Mouse (Mus musculus): ENCODE results near the gene Lasp1.

Lasp1 gene

GRCm38 (mm10) chr11:97883542-97883917 is 84.7 kb downstream of the Lasp1 start:
- DNase-seq, result peak; percentile 48

DNA sequence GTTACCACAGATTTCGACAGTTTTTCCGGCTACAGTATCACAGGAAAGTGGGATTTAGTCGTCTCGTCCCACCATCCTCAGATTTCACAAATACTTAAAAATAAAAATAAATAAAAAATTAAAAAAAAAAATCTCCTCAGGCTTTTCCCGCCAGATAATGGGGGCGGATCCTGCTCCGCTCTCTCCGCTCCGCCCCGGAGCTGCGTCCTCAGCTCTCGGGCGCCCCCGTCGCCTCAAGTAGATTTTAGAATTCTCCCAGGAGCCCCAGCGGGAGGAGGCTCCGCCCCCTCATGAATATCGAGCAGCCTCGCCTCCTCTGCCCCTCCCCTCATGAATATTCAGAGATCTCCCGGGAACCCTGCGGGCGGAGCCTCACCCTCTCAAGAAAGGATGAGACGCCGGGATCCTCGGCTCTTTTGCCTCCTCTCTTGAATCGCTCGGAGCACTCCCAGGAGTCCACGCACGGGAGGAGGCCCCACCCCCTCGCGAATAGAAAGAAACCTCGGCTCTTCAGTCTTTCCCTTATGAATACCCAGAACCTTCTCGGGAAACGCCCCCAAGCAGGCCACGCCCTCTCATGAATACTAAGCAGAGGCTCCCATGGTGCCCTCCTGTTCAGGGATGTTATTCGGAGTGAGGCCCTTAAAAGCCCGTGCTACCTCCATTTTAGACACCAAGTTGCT is 85.3 kb downstream of the Lasp1 start, which contains the start of gene Fbxo47:
Gene Fbxo47, minus strand, starts transcription at position 237 of the 683 bp plus-strand sequence.
- peak; percentile 95 for DNase-seq

GRCm38 (mm10) chr11:97884601-97885185 is 85.9 kb downstream of the Lasp1 start:
- DNase-seq, result no peak

DNA sequence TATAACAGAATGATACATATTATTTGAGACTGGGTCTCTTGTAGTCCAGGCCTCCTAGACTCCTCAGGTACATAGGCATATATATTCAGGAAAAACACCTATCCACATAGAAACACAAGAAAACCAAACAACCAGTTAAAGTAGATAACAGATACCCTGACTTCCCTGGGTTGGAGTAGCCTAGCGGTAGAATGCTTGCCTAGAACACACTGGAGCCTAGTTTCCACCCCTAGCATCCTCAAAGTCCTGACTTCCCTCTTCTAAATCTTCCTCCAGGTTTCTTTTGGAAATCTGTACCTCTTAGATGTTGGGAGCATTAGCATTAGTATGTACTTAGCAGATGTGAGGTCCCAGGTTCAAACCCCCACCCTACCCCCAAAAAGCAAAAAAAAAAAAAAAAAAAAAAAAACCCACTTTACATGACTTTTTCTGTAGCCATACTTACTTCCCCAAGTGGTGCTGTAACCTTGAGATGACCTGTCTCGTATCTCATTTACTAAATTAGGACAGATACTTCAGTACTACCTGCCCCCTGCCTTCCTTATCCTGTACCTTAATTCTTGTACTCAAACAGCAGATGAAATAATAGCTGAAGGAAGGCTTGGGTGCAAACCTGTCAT is 86.6 kb downstream of the Lasp1 start:
- DNase-seq, result no peak

Measured in right cerebral cortex, postnatal 25 days (tissue).